Mouse (Mus musculus): ENCODE data around the gene Zcwpw1. TPM values are rescaled to one million over a fixed set of nuclear protein-coding genes. Genes with fewer than 3 reads are reported as not detected.

Gene Zcwpw1
- polyA plus RNA-seq, 1 experiment from 2014 or later = 22.0 TPM

- Histone ChIP-seq H3K27ac (replicated peaks; ENCODE audit: low read depth, low read length) (no peak overlapping the region), H3K9me3 (replicated peaks; ENCODE audit: control insufficient read depth, low read length) (no peaks in the 10 kb centered on the region), H3K9ac (replicated peaks; ENCODE audit: low read length) (no peak overlapping the region), H3K4me1 (ENCODE audit: control insufficient read depth, insufficient read depth, low read length) (no peaks in the 10 kb centered on the region), H3K36me3 (replicated peaks; ENCODE audit: control insufficient read depth, insufficient read depth, low read depth, low read length) (no peaks in the 10 kb centered on the region; the same call in 1 of the 2 replicates), H3K4me2 (ENCODE audit: low read depth, low read length) (no peak overlapping the region), H3K27me3 (ENCODE audit: control insufficient read depth, insufficient read depth, low read length) (no peaks in the 10 kb centered on the region), H3K4me3 (ENCODE audit: low read depth, low read length) (no peak overlapping the region)
- ATAC-seq (replicated peaks; ENCODE audit: insufficient number of reproducible peaks, low FRiP score, low TSS enrichment, low read depth) (no peak), DNase-seq (ENCODE audit: low spot score) (no peak)
- 88% methylated on average over 2 of the region's 2 CpGs for WGBS
Observed at GRCm38 (mm10) chr5:137775587-137776290, 11.9 kb upstream of the Zcwpw1 start.

- ATAC-seq (replicated peaks; ENCODE audit: insufficient number of reproducible peaks, low FRiP score, low TSS enrichment, low read depth) (no peak), DNase-seq (ENCODE audit: low spot score) (no peak)
- Histone ChIP-seq H3K27ac (replicated peaks; ENCODE audit: low read depth, low read length) (no peak overlapping the region), H3K4me3 (ENCODE audit: low read depth, low read length) (no peak overlapping the region), H3K9me3 (replicated peaks; ENCODE audit: control insufficient read depth, low read length) (no peaks in the 10 kb centered on the region), H3K27me3 (ENCODE audit: control insufficient read depth, insufficient read depth, low read length) (no peaks in the 10 kb centered on the region), H3K36me3 (replicated peaks; ENCODE audit: control insufficient read depth, insufficient read depth, low read depth, low read length) (no peaks in the 10 kb centered on the region; the same call in 1 of the 2 replicates), H3K9ac (replicated peaks; ENCODE audit: low read length) (no peak overlapping the region), H3K4me1 (ENCODE audit: control insufficient read depth, insufficient read depth, low read length) (no peaks in the 10 kb centered on the region), H3K4me2 (ENCODE audit: low read depth, low read length) (no peak overlapping the region)
- WGBS = 45% methylated on average over 5 of the region's 5 CpGs
Observed at GRCm38 (mm10) chr5:137776408-137776918, 11.1 kb upstream of the Zcwpw1 start.

- Histone ChIP-seq H3K4me2 (ENCODE audit: low read depth, low read length) (no peak overlapping the region), H3K9me3 (replicated peaks; ENCODE audit: control insufficient read depth, low read length) (no peaks in the 10 kb centered on the region), H3K9ac (replicated peaks; ENCODE audit: low read length) (no peak overlapping the region), H3K27ac (replicated peaks; ENCODE audit: low read depth, low read length) (no peak overlapping the region), H3K4me3 (ENCODE audit: low read depth, low read length) (no peak overlapping the region), H3K4me1 (ENCODE audit: control insufficient read depth, insufficient read depth, low read length) (no peaks in the 10 kb centered on the region), H3K27me3 (ENCODE audit: control insufficient read depth, insufficient read depth, low read length) (no peaks in the 10 kb centered on the region), H3K36me3 (replicated peaks; ENCODE audit: control insufficient read depth, insufficient read depth, low read depth, low read length) (no peaks in the 10 kb centered on the region; the same call in 1 of the 2 replicates)
- ATAC-seq (replicated peaks; ENCODE audit: insufficient number of reproducible peaks, low FRiP score, low TSS enrichment, low read depth) = no peak
- WGBS = 81% methylated on average over 7 of the region's 7 CpGs
- DNase-seq (ENCODE audit: low spot score) = no peak
Observed at GRCm38 (mm10) chr5:137777267-137777845, 10.2 kb upstream of the Zcwpw1 start.

- Histone ChIP-seq H3K4me1 (ENCODE audit: control insufficient read depth, insufficient read depth, low read length) (no peaks in the 10 kb centered on the region; the same call in 1 of the 2 replicates), H3K27ac (replicated peaks; ENCODE audit: low read depth, low read length) (peak within 1 kb of the TSS; percentile 66), H3K9me3 (replicated peaks; ENCODE audit: control insufficient read depth, low read length) (no peaks in the 10 kb centered on the region), H3K27me3 (ENCODE audit: control insufficient read depth, insufficient read depth, low read length) (no peaks in the 10 kb centered on the region), H3K4me3 (ENCODE audit: low read depth, low read length) (peak within 1 kb of the TSS; percentile 96), H3K9ac (replicated peaks; ENCODE audit: low read length) (peak within 1 kb of the TSS; percentile 90), H3K4me2 (ENCODE audit: low read depth, low read length) (peak within 1 kb of the TSS; percentile 89), H3K36me3 (replicated peaks; ENCODE audit: control insufficient read depth, insufficient read depth, low read depth, low read length) (no peaks in the 10 kb centered on the region; the same call in 1 of the 2 replicates)
- peak; percentile 91 for ATAC-seq (replicated peaks; ENCODE audit: insufficient number of reproducible peaks, low FRiP score, low TSS enrichment, low read depth)
- WGBS = under 1% methylated on average over 31 of the region's 31 CpGs
- DNase-seq (ENCODE audit: low spot score) = peak; percentile 99
Observed at GRCm38 (mm10) chr5:137778635-137779034, 9.0 kb upstream of the Zcwpw1 start, which contains the start of gene Ppp1r35. Ppp1r35 (plus strand) TSS chr5:137778849.

- WGBS = under 1% methylated on average over 74 of the region's 83 CpGs
- Histone ChIP-seq H3K27me3 (ENCODE audit: control insufficient read depth, insufficient read depth, low read length) (no peaks in the 10 kb centered on the region), H3K4me2 (ENCODE audit: low read depth, low read length) (peak overlapping the region; percentile 89), H3K9me3 (replicated peaks; ENCODE audit: control insufficient read depth, low read length) (no peaks in the 10 kb centered on the region), H3K36me3 (replicated peaks; ENCODE audit: control insufficient read depth, insufficient read depth, low read depth, low read length) (no peaks in the 10 kb centered on the region; the same call in 1 of the 2 replicates), H3K27ac (replicated peaks; ENCODE audit: low read depth, low read length) (peak overlapping the region; percentile 66), H3K9ac (replicated peaks; ENCODE audit: low read length) (peak overlapping the region; percentile 90), H3K4me3 (ENCODE audit: low read depth, low read length) (peak overlapping the region; percentile 96), H3K4me1 (ENCODE audit: control insufficient read depth, insufficient read depth, low read length) (peaks cover 1% of the 10 kb centered on the region)
- ATAC-seq (replicated peaks; ENCODE audit: insufficient number of reproducible peaks, low FRiP score, low TSS enrichment, low read depth) = peak; percentile 14; the same call in 1 of the 2 replicates
- DNase-seq (ENCODE audit: low spot score) = peak; percentile 24
Observed at GRCm38 (mm10) chr5:137779053-137779933, 8.3 kb upstream of the Zcwpw1 start.

GRCm38 (mm10) chr5:137781661-137782060 lies 5.9 kb upstream of the Zcwpw1 start:
- H3K4me2 ChIP-seq (ENCODE audit: low read depth, low read length) = no peak overlapping the region
- DNase-seq (ENCODE audit: low spot score) (no peak), ATAC-seq (replicated peaks; ENCODE audit: insufficient number of reproducible peaks, low FRiP score, low TSS enrichment, low read depth) (no peak)
- H3K4me3 ChIP-seq (ENCODE audit: low read depth, low read length) = no peak overlapping the region
- 92% methylated on average over 7 of the region's 7 CpGs for WGBS
- no peak overlapping the region for H3K27ac ChIP-seq (replicated peaks; ENCODE audit: low read depth, low read length)
- H3K36me3 ChIP-seq (replicated peaks; ENCODE audit: control insufficient read depth, insufficient read depth, low read depth, low read length) = no peaks in the 10 kb centered on the region; the same call in none of the 2 replicates
- H3K4me1 ChIP-seq (ENCODE audit: control insufficient read depth, insufficient read depth, low read length) = peaks cover 8% of the 10 kb centered on the region
- no peaks in the 10 kb centered on the region for H3K9me3 ChIP-seq (replicated peaks; ENCODE audit: control insufficient read depth, low read length)
- no peaks in the 10 kb centered on the region for H3K27me3 ChIP-seq (ENCODE audit: control insufficient read depth, insufficient read depth, low read length)
- no peak overlapping the region for H3K9ac ChIP-seq (replicated peaks; ENCODE audit: low read length)

- no peaks in the 10 kb centered on the region; the same call in none of the 2 replicates for H3K36me3 ChIP-seq (replicated peaks; ENCODE audit: control insufficient read depth, insufficient read depth, low read depth, low read length)
- H3K4me1 ChIP-seq (ENCODE audit: control insufficient read depth, insufficient read depth, low read length) = peaks cover 8% of the 10 kb centered on the region
- peak overlapping the region; percentile 14; the same call in 1 of the 2 replicates for H3K9ac ChIP-seq (replicated peaks; ENCODE audit: low read length)
- H3K27me3 ChIP-seq (ENCODE audit: control insufficient read depth, insufficient read depth, low read length) = no peaks in the 10 kb centered on the region
- H3K9me3 ChIP-seq (replicated peaks; ENCODE audit: control insufficient read depth, low read length) = no peaks in the 10 kb centered on the region
- ATAC-seq (replicated peaks; ENCODE audit: insufficient number of reproducible peaks, low FRiP score, low TSS enrichment, low read depth) (no peak), DNase-seq (ENCODE audit: low spot score) (no peak)
- peak overlapping the region; percentile 10; the same call in 1 of the 2 replicates for H3K4me2 ChIP-seq (ENCODE audit: low read depth, low read length)
- peak overlapping the region; percentile 9; the same call in 1 of the 2 replicates for H3K4me3 ChIP-seq (ENCODE audit: low read depth, low read length)
- 87% methylated on average over 13 of the region's 13 CpGs for WGBS
- no peak overlapping the region for H3K27ac ChIP-seq (replicated peaks; ENCODE audit: low read depth, low read length)
Observed at GRCm38 (mm10) chr5:137782776-137783522, 4.6 kb upstream of the Zcwpw1 start.

All from embryonic facial prominence, embryonic 11.5 days (tissue).